Mouse (Mus musculus): ENCODE measurements at regions not wholly inside any gene's neighbourhood (a gene's known extent, or its start where the extent isn't known, plus 50 kb on each side); places are given as distances from the start of the nearest gene placed in this dataset.

- H3K4me1 ChIP-seq (replicated peaks; ENCODE audit: control insufficient read depth, insufficient read depth, low read length) = no peaks in the 10 kb centered on the region
- no peak overlapping the region for H3K4me3 ChIP-seq (ENCODE audit: control insufficient read depth, insufficient read depth, low read length)
- TF ChIP-seq POLR2A (IDR thresholded peaks at IDR 0.05; ENCODE audit: control insufficient read depth, extremely low read depth, insufficient read depth, low read length, poor library complexity) (no peak), CTCF (IDR thresholded peaks at IDR 0.05; ENCODE audit: borderline replicate concordance, control insufficient read depth, extremely low read depth, insufficient read depth, low read length, poor library complexity) (no peak)
- H3K27me3 ChIP-seq (ENCODE audit: control insufficient read depth, insufficient read depth, low read length) = no peaks in the 10 kb centered on the region
- 71% methylated on average over 7 of the region's 7 CpGs for WGBS
- no peaks in the 10 kb centered on the region for H3K36me3 ChIP-seq (ENCODE audit: control insufficient read depth, insufficient read depth, low read length)
- no peak overlapping the region for H3K27ac ChIP-seq (ENCODE audit: control insufficient read depth, insufficient read depth, low read length)
- no peak for DNase-seq
These were observed 58.7 kb upstream of the Myo10 start for GRCm38 (mm10) chr15:25563641-25564040.

- H3K27me3 ChIP-seq (ENCODE audit: control insufficient read depth, insufficient read depth, low read length) = no peaks in the 10 kb centered on the region
- no peak for DNase-seq
- no peak overlapping the region for H3K27ac ChIP-seq (ENCODE audit: control insufficient read depth, insufficient read depth, low read length)
- H3K4me3 ChIP-seq (ENCODE audit: control insufficient read depth, insufficient read depth, low read length) = no peak overlapping the region
- peaks cover 12% of the 10 kb centered on the region for H3K4me1 ChIP-seq (replicated peaks; ENCODE audit: control insufficient read depth, insufficient read depth, low read length)
- WGBS = 75% methylated on average over 6 of the region's 6 CpGs
- TF ChIP-seq POLR2A (IDR thresholded peaks at IDR 0.05; ENCODE audit: control insufficient read depth, extremely low read depth, insufficient read depth, low read length, poor library complexity) (no peak), CTCF (IDR thresholded peaks at IDR 0.05; ENCODE audit: borderline replicate concordance, control insufficient read depth, extremely low read depth, insufficient read depth, low read length, poor library complexity) (no peak)
- H3K36me3 ChIP-seq (ENCODE audit: control insufficient read depth, insufficient read depth, low read length) = no peaks in the 10 kb centered on the region
These were observed 49.8 kb upstream of the Myo10 start for GRCm38 (mm10) chr15:25572495-25572894.

All from thymus, adult 2 months (tissue).